Mouse (Mus musculus): Measurements from ENCODE around the gene Fgd6.

- no peak for TF ChIP-seq CTCF (IDR thresholded peaks at IDR 0.05; ENCODE audit: control insufficient read depth, insufficient read depth, insufficient replicate concordance, low read depth, low read length)
- no peak for TF ChIP-seq POLR2A (IDR thresholded peaks at IDR 0.05; ENCODE audit: control insufficient read depth, low read depth, low read length)
Measured at GRCm38 (mm10) chr10:94017455-94017854, 18.3 kb upstream of the Fgd6 start.

All from testis, adult 2 months (tissue).